In the genomic region with DNA sequence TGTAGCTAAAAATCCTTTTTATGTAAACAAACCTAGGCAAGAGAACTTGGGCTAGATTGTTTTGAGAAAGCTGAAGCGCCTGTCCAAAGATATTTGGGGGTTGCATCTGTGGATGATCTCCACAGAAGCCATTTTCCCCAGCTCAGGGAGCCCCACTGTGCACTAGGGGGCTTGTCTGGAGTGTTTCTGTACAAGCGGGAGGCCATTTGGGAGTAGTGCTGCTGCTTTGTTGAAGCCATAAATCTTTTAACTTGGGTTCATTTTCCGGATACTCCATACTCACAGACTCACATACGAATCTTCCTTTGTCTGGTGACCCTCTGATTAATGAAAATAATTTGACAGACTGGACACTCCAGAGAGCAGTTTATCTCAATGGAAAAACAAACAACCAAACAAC, we compare ENCODE assay signal across 12 mouse cellular contexts.
A peak's percentile ranks its signal among the peaks of the same experiment; 100 is the strongest.
DNase-seq lines count a peak whose midpoint lies in the region; ATAC-seq and TF ChIP-seq lines count a peak whose summit lies in the region.
"Had no signal": no experiment of that assay in that cellular context is flagged by ENCODE, and none has a peak within 500 bp of the region (broad histone marks: within the 10 kb centered on the region; RNA-seq: fewer than 3 reads in every experiment).

No protein-coding gene starts in this region.

- ATAC-seq in forebrain, embryonic 13.5 days = no peak
- no peak for ATAC-seq in intestine, embryonic 15.5 days
- no peak for ATAC-seq in intestine, postnatal 0 days
- ATAC-seq in limb, embryonic 15.5 days (ENCODE audit: insufficient number of reproducible peaks, low FRiP score, low TSS enrichment, low read depth) = no peak

- H3K27ac ChIP-seq in forebrain, embryonic 13.5 days = no peak overlapping the region
- H3K27ac ChIP-seq in forebrain, embryonic 10.5 days = no peak overlapping the region
- no peak overlapping the region for H3K27ac ChIP-seq in intestine, embryonic 15.5 days
- H3K27ac ChIP-seq in intestine, postnatal 0 days (ENCODE audit: low read depth, low read length) = no peak overlapping the region
- H3K27ac ChIP-seq in cortical plate, adult 2 months (ENCODE audit: insufficient read depth, low read length) = peak overlapping the region; percentile 14
- 0 out of 2 replicates have a peak overlapping the region, but pooled peaks have one; percentile 3 for H3K27ac ChIP-seq in limb, embryonic 15.5 days
- H3K27ac ChIP-seq: embryonic facial prominence, embryonic 12.5 days had no signal

- intact Hi-C loops in left cerebral cortex, postnatal 4 days (cut with DNase I) = loop anchor here (10.0 kb wide), 1 partner anchor 93 kb away; no protein-coding TSS in a partner anchor

- WGBS in forebrain, embryonic 13.5 days = 68% methylated on average over 4 of the region's 4 CpGs
- WGBS in forebrain, embryonic 10.5 days = 82% methylated on average over 4 of the region's 4 CpGs
- 31% methylated on average over 4 of the region's 4 CpGs for WGBS in intestine, embryonic 15.5 days
- 56% methylated on average over 4 of the region's 4 CpGs for WGBS in intestine, postnatal 0 days
- WGBS in limb, embryonic 15.5 days = 33% methylated on average over 4 of the region's 4 CpGs

- no peak for TF ChIP-seq CTCF in intestine, postnatal 0 days (IDR thresholded peaks at IDR 0.05; ENCODE audit: low read depth)
- no peak for TF ChIP-seq CTCF in cortical plate, adult 2 months (IDR thresholded peaks at IDR 0.05; ENCODE audit: extremely low read depth, insufficient read depth, low read length)

- H3K4me1 ChIP-seq in forebrain, embryonic 13.5 days = peaks cover 22% of the 10 kb centered on the region
- peaks cover 20% of the 10 kb centered on the region for H3K4me1 ChIP-seq in forebrain, embryonic 10.5 days
- peaks cover 35% of the 10 kb centered on the region for H3K4me1 ChIP-seq in intestine, embryonic 15.5 days (replicated peaks)
- no peaks in the 10 kb centered on the region for H3K4me1 ChIP-seq in intestine, postnatal 0 days (replicated peaks; ENCODE audit: control insufficient read depth, insufficient read depth, low read length)
- peaks cover 6% of the 10 kb centered on the region; the same call in 1 of the 2 replicates for H3K4me1 ChIP-seq in cortical plate, adult 2 months (ENCODE audit: control insufficient read depth, insufficient read depth, low read length)
- H3K4me1 ChIP-seq in limb, embryonic 15.5 days = peaks cover 44% of the 10 kb centered on the region

- H3K9ac ChIP-seq in forebrain, embryonic 13.5 days = peak overlapping the region; percentile 37; the same call in 1 of the 2 replicates
- H3K9ac ChIP-seq in intestine, embryonic 15.5 days = no peak overlapping the region
- no peak overlapping the region for H3K9ac ChIP-seq in intestine, postnatal 0 days (ENCODE audit: low read depth, low read length)
- H3K9ac ChIP-seq in limb, embryonic 15.5 days = no peak overlapping the region
- H3K9ac ChIP-seq: embryonic facial prominence, embryonic 12.5 days had no signal

- no peaks in the 10 kb centered on the region for H3K36me3 ChIP-seq in forebrain, embryonic 13.5 days (ENCODE audit: poor library complexity, severe bottlenecking)
- no peaks in the 10 kb centered on the region for H3K36me3 ChIP-seq in forebrain, embryonic 10.5 days (replicated peaks)
- H3K36me3 ChIP-seq in intestine, embryonic 15.5 days = no peaks in the 10 kb centered on the region
- no peaks in the 10 kb centered on the region for H3K36me3 ChIP-seq in intestine, postnatal 0 days (ENCODE audit: control insufficient read depth, insufficient read depth)
- no peaks in the 10 kb centered on the region for H3K36me3 ChIP-seq in limb, embryonic 15.5 days
- H3K36me3 ChIP-seq: embryonic facial prominence, embryonic 12.5 days had no signal

- DNase-seq in forebrain, embryonic 10.5 days (ENCODE audit: extremely low spot score, low spot score) = no peak
- no peak for DNase-seq in left cerebral cortex, postnatal 4 days
- DNase-seq in Muller cell, postnatal 12 days (ENCODE audit: inconsistent ontology term) = no peak
- DNase-seq: B cell, adult 2 months; kidney, postnatal 14 days; lung, adult 18-20 months had no signal

- no peak for TF ChIP-seq POLR2A in cortical plate, adult 2 months (IDR thresholded peaks at IDR 0.05; ENCODE audit: extremely low read depth, insufficient read depth, low read length)

- H3K4me3 ChIP-seq in forebrain, embryonic 13.5 days = peak overlapping the region; percentile 51
- H3K4me3 ChIP-seq in forebrain, embryonic 10.5 days = no peak overlapping the region
- no peak overlapping the region for H3K4me3 ChIP-seq in intestine, embryonic 15.5 days (replicated peaks)
- no peak overlapping the region for H3K4me3 ChIP-seq in intestine, postnatal 0 days (ENCODE audit: low read depth, low read length)
- peak overlapping the region; percentile 84 for H3K4me3 ChIP-seq in cortical plate, adult 2 months (ENCODE audit: insufficient read depth, low read length)
- H3K4me3 ChIP-seq in limb, embryonic 15.5 days = peak overlapping the region; percentile 40
- H3K4me3 ChIP-seq: embryonic facial prominence, embryonic 12.5 days had no signal

- H3K27me3 ChIP-seq in forebrain, embryonic 13.5 days = no peaks in the 10 kb centered on the region
- peaks cover 16% of the 10 kb centered on the region for H3K27me3 ChIP-seq in forebrain, embryonic 10.5 days (ENCODE audit: poor library complexity, severe bottlenecking)
- H3K27me3 ChIP-seq in intestine, embryonic 15.5 days (replicated peaks) = no peaks in the 10 kb centered on the region
- H3K27me3 ChIP-seq in intestine, postnatal 0 days (replicated peaks; ENCODE audit: control insufficient read depth, insufficient read depth, low read length) = no peaks in the 10 kb centered on the region
- no peaks in the 10 kb centered on the region for H3K27me3 ChIP-seq in limb, embryonic 15.5 days

- H3K9me3 ChIP-seq in forebrain, embryonic 13.5 days (replicated peaks) = no peaks in the 10 kb centered on the region
- H3K9me3 ChIP-seq in forebrain, embryonic 10.5 days = no peaks in the 10 kb centered on the region
- H3K9me3 ChIP-seq in intestine, embryonic 15.5 days = no peaks in the 10 kb centered on the region
- H3K9me3 ChIP-seq in intestine, postnatal 0 days (ENCODE audit: control insufficient read depth) = no peaks in the 10 kb centered on the region
- no peaks in the 10 kb centered on the region for H3K9me3 ChIP-seq in limb, embryonic 15.5 days
- H3K9me3 ChIP-seq: embryonic facial prominence, embryonic 12.5 days had no signal

- H3K4me2 ChIP-seq in forebrain, embryonic 13.5 days = peak overlapping the region; percentile 78
- 0 out of 2 replicates have a peak overlapping the region, but pooled peaks have one; percentile 4 for H3K4me2 ChIP-seq in intestine, embryonic 15.5 days (replicated peaks)
- H3K4me2 ChIP-seq in intestine, postnatal 0 days (replicated peaks; ENCODE audit: low read depth) = no peak overlapping the region
- H3K4me2 ChIP-seq in limb, embryonic 15.5 days = 0 out of 2 replicates have a peak overlapping the region, but pooled peaks have one; percentile 25
- H3K4me2 ChIP-seq: embryonic facial prominence, embryonic 12.5 days had no signal

Comparison
In these comparisons a context has a peak if more than half of its experiments do, and no peak if none do; other contexts are left out.
1. H3K4me3 ChIP-seq: peak in forebrain, embryonic 13.5 days (single experiment), cortical plate, adult 2 months (single experiment) and limb, embryonic 15.5 days (single experiment); none in forebrain, embryonic 10.5 days (single experiment), intestine, embryonic 15.5 days (single experiment) and intestine, postnatal 0 days (single experiment).
2. H3K27ac ChIP-seq: peak in cortical plate, adult 2 months (single experiment) and limb, embryonic 15.5 days (single experiment); none in forebrain, embryonic 13.5 days (single experiment), forebrain, embryonic 10.5 days (single experiment), intestine, embryonic 15.5 days (single experiment) and intestine, postnatal 0 days (single experiment).